Mouse (Mus musculus): ENCODE results near the gene Zc2hc1c. TPM values are rescaled to one million over a fixed set of nuclear protein-coding genes. Genes with fewer than 3 reads are reported as not detected.

Zc2hc1c gene
- total RNA-seq, 2 experiments from 2014 or later: 1.1 to 1.9 TPM

- DNase-seq: no peak
These were observed 4.1 kb upstream of the Zc2hc1c start for GRCm38 (mm10) chr12:85284331-85284730.

GRCm38 (mm10) chr12:85284996-85285395 lies 3.4 kb upstream of the Zc2hc1c start:
- peak in 1 of 2 experiments; percentile 51 for DNase-seq

GRCm38 (mm10) chr12:85286941-85287340 lies 1.4 kb upstream of the Zc2hc1c start:
- no peak for DNase-seq

- peak; percentile 49 to 57 for DNase-seq
These were observed 444 bp upstream of the Zc2hc1c start, which contains the start of gene Acyp1 for GRCm38 (mm10) chr12:85287809-85288485. Acyp1 (minus strand) TSS chr12:85288438.

- no peak for DNase-seq
These were observed 988 bp downstream of the Zc2hc1c start for GRCm38 (mm10) chr12:85289157-85290000.

- DNase-seq: no peak
These were observed 2.2 kb downstream of the Zc2hc1c start for GRCm38 (mm10) chr12:85290633-85291032.

- DNase-seq: no peak
These were observed 3.1 kb downstream of the Zc2hc1c start for GRCm38 (mm10) chr12:85291541-85291940.

GRCm38 (mm10) chr12:85292288-85292687 lies 3.9 kb downstream of the Zc2hc1c start:
- no peak for DNase-seq

GRCm38 (mm10) chr12:85292906-85293305 lies 4.5 kb downstream of the Zc2hc1c start:
- no peak for DNase-seq

- DNase-seq: no peak
These were observed 7.1 kb downstream of the Zc2hc1c start for GRCm38 (mm10) chr12:85295506-85295905.

- DNase-seq: no peak
These were observed 8.5 kb downstream of the Zc2hc1c start for GRCm38 (mm10) chr12:85296915-85297314.

GRCm38 (mm10) chr12:85297345-85297997 lies 9.1 kb downstream of the Zc2hc1c start:
- no peak for DNase-seq

- DNase-seq: peak in 1 of 2 experiments; percentile 34
These were observed 9.9 kb downstream of the Zc2hc1c start for GRCm38 (mm10) chr12:85298127-85298834.

- DNase-seq: no peak
These were observed 10.4 kb downstream of the Zc2hc1c start for GRCm38 (mm10) chr12:85298835-85299180.

- no peak for DNase-seq
These were observed 14.9 kb downstream of the Zc2hc1c start for GRCm38 (mm10) chr12:85303256-85303655.

- DNase-seq: no peak
These were observed 16.3 kb downstream of the Zc2hc1c start for GRCm38 (mm10) chr12:85304725-85305124.

- DNase-seq: peak; percentile 84 to 85
These were observed 17.0 kb downstream of the Zc2hc1c start for GRCm38 (mm10) chr12:85305247-85305892.

GRCm38 (mm10) chr12:85308651-85309050 lies 20.3 kb downstream of the Zc2hc1c start:
- no peak for DNase-seq

GRCm38 (mm10) chr12:85330153-85330552 lies 41.8 kb downstream of the Zc2hc1c start:
- peak; percentile 53 to 59 for DNase-seq

GRCm38 (mm10) chr12:85337567-85338311 lies 49.3 kb downstream of the Zc2hc1c start:
- no peak for DNase-seq

- peak in 1 of 2 experiments; percentile 57 for DNase-seq
These were observed 50.4 kb downstream of the Zc2hc1c start for GRCm38 (mm10) chr12:85338815-85339214.
